Mouse (Mus musculus) spleen, adult 10 weeks (tissue): Measurements from ENCODE around the gene Zfp626. TPM values are rescaled to one million over a fixed set of nuclear protein-coding genes. Genes with fewer than 3 reads are reported as not detected.

Experiments
- polyA plus RNA-seq: library from polyadenylated mRNA; stranded (reverse); fragments of 350-450 nt; fragmentation: Illumina TruSeq; extraction: RNeasy Lipid Tissue Mini Kit (QIAGEN cat#74804); gene quantifications from one replicate; pipeline ENCODE4 v1.2.3, GENCODE M21; 2015; ENCODE audit warnings: low replicate concordance; ENCODE audit not compliant: insufficient read depth

The Zfp626 gene
- polyA plus RNA-seq: 22.8 TPM

DNA sequence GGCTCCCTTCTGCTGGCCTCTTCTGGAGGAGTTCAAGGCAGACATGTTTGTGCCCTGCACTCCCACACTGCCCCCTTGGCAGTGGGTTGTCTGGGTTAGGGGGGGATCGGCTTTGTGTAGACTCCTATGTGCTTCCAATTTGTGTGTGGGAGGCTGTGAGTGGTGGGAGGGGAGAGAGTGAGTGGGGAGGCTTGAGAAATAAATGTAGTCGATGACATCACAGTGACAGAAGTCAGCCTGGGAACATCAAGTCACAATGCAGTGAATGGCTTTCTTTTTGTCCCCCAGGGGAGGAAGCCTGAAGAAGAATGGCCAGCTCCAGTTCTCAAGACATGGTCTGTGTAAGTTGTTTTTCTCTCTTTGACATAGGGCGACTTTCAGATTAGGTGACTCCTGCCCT is at the start of gene Zfp626:
Gene Zfp626, plus strand, starts transcription at position 301 of the 400 bp plus-strand sequence.

DNA sequence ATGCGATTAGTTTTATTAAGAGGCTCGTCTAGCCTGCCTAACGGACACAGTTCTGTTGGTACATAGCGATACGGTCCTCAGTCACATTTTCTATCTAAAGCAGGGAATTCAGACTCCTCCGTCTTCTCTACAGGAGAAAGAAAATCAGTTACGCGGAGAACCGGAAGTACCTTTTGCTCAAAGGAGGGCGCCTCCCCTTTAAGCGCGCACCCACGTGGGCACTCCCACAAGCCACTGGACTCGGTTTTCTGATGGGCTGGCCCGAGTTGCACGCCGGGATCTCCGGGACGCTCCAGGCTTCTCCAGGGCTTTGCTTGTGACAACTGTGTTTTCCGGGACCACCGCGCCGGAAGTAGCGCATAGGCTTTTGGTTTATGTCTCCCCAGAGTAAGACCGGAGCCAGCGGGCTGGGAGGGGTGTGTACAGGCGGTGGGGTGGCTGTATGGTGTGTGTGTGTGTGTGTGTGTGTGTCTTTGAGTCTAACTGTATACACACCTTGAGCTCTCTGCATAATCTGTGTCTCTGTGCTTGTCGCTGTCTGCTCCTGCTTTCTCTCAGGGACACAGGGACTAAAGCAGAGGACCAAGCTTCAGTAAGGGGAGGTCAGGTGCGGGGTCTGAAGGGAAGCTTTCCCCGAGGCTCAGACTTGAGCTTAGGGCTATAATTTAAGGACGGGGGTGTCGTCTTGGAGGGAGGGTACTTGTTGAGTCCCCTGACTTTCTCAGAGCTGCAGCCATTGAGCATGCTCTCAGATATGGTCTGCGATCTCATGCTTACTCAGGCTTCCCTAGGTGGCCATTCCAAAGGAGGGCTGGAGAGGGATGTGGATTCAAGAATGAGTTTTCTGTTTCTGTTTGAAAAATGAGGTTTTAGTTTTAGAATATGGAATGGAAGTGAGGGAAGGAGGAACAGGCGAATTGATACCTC is 31.6 kb downstream of the Zfp626 start, which contains the start of gene Zfp59:
Gene Zfp59, plus strand, starts transcription at position 285 of the 927 bp plus-strand sequence.

DNA sequence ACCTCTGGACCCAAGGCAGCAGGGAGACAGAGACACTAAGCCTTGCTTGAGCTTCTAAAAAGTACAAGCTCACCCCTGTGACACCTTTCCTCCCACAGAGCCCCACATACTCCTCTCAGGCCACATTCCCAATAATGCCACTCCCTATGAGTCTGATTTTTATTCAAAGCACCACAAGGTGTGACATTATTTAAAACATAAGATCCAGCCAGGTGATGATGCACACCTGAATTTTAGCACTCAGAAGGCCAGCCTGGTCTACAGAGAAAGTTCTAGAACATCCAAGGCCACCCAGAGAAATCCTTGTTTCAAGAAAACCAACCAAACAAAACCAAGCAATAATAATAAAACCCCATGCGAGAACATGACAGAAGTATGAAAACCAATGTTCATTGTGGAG is 50.2 kb downstream of the Zfp626 start, which contains the start of gene Zfp607a:
Gene Zfp607a, plus strand, starts transcription at position 301 of the 400 bp plus-strand sequence.

Other genes starting within 250 kb of the Zfp626 start
- 57.1 TPM for gene Akt2, start 215.6 kb upstream of the Zfp626 start, polyA plus RNA-seq
- gene Ttc9b, start 153.3 kb upstream of the Zfp626 start, polyA plus RNA-seq: not detected
- gene Map3k10, start 132.6 kb upstream of the Zfp626 start, polyA plus RNA-seq: 3.4 TPM
- gene Zfp607b, start 117.9 kb upstream of the Zfp626 start, polyA plus RNA-seq: 2.2 TPM
- gene Zfp60, start 75.8 kb upstream of the Zfp626 start, polyA plus RNA-seq: 19.3 TPM
- 9.8 TPM for gene Zfp59, start 31.4 kb downstream of the Zfp626 start, polyA plus RNA-seq
- 18.2 TPM for gene Zfp607a, start 50.3 kb downstream of the Zfp626 start, polyA plus RNA-seq
- gene Zfp974, start 122.3 kb downstream of the Zfp626 start, polyA plus RNA-seq: 17.1 TPM
- 19.0 TPM for gene Zfp780b, start 172.0 kb downstream of the Zfp626 start, polyA plus RNA-seq
- gene Zfp850, start 206.9 kb downstream of the Zfp626 start, polyA plus RNA-seq: 10.2 TPM
- gene Psmc4, start 242.9 kb downstream of the Zfp626 start, polyA plus RNA-seq: 104 TPM